Mouse (Mus musculus) embryonic facial prominence, embryonic 10.5 days (tissue): Measurements from ENCODE around the gene Gm20792. TPM values are rescaled to one million over a fixed set of nuclear protein-coding genes. Genes with fewer than 3 reads are reported as not detected.
"Not testable (repeated sequence)": the region's sequence is repeated elsewhere in the genome, so short reads cannot be mapped to it uniquely, and the experiment has no call there.

Source experiments
- DNase-seq: peaks from one replicate; pipeline ENCODE4 v3.0.0-alpha.2; 2017; ENCODE audit warnings: low spot score
- H3K27ac ChIP-seq: fragments of 300-500 bp; sonication (generic); replicated peaks from 2 replicates; pipeline ENCODE4 v1.5.1; 2016; ENCODE audit warnings: mild to moderate bottlenecking
- H3K27me3 ChIP-seq: fragments of 300-500 bp; sonication (generic); replicated peaks from 2 replicates; pipeline ENCODE4 v1.6.1; 2016; ENCODE audit warnings: low read depth, mild to moderate bottlenecking; ENCODE audit not compliant: poor library complexity, severe bottlenecking
- H3K36me3 ChIP-seq: fragments of 300-500 bp; sonication (generic); replicated peaks from 2 replicates; pipeline ENCODE4 v1.6.1; 2016; ENCODE audit warnings: mild to moderate bottlenecking, moderate library complexity
- H3K4me1 ChIP-seq: fragments of 300-500 bp; sonication (generic); 2 replicates; pipeline ENCODE4 v1.6.1; 2016
- H3K4me3 ChIP-seq: fragments of 300-500 bp; sonication (generic); 2 replicates; pipeline ENCODE4 v1.5.1; 2016; ENCODE audit warnings: mild to moderate bottlenecking, moderate library complexity
- H3K9me3 ChIP-seq: fragments of 300-500 bp; sonication (generic); 2 replicates; pipeline ENCODE4 v1.6.1; 2016; ENCODE audit warnings: mild to moderate bottlenecking
- WGBS: fragments of 180-500 bp; shearing (Covaris S2); methylation state at CpG from one replicate; pipeline ENCODE4 v1.1.7; 2016; 5-methylcytosine and 5-hydroxymethylcytosine counted together
- polyA plus RNA-seq: library from polyadenylated mRNA; unstranded; fragments of >200 nt; fragmentation: Nextera tagmentation; extraction: Ambion mirVana; gene quantifications from 2 replicates; pipeline ENCODE4 v1.2.1, GENCODE M21; 2016

Gene Gm20792
- not detected in 2 replicates for polyA plus RNA-seq

DNA sequence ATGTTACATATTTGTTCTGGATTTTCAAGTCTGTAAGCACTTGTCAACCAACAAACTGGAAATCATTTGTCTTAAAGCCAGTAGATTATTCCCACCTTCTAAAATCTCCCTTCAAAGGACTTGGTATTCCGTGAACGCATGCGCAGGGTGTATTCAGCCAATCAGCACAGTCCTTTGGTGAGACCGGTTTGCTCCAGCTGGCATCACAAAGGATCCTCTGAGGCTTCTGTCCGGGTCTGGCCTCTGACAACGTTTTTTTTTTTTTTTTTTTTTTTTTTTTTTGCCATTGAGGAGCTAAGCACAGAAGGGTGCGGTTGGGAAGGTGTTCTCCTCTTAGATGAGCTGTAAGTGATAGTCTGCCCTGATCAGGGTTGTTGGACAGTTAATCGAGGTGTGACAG, at the start of gene Gm20792:
Gene Gm20792 (plus strand): TSS at position 301 of the 400 bp plus-strand sequence.
- H3K27me3 ChIP-seq, H3K27ac ChIP-seq, H3K4me3 ChIP-seq, H3K36me3 ChIP-seq, DNase-seq, H3K9me3 ChIP-seq, H3K4me1 ChIP-seq: not testable (repeated sequence)
- no CpG with 5 or more reads among the region's 8 CpGs for WGBS
